Mouse (Mus musculus) megakaryocyte, adult 5-6 weeks (primary cell): Measurements from ENCODE around the gene Gm29609. TPM values are rescaled to one million over a fixed set of nuclear protein-coding genes. Genes with fewer than 3 reads are reported as not detected.

ENCODE experiments used
- total RNA-seq, 2 experiments: library from RNA; stranded (forward) in 1 of 2; stranded (reverse) in 1 of 2; fragments of 153-499, 151-499 nt in 1 of 2; fragments of 221-1000, 200-1000 nt in 1 of 2; gene quantifications; 2 replicates each; pipeline versions ENCODE4 v1.2.3 to v1.2.4; 2015 to 2017

Gene Gm29609
- total RNA-seq, 2 experiments from 2014 or later, result 0.22 to 0.29 TPM

Other genes starting within 250 kb of the Gm29609 start
- not detected in 2 replicates for gene Cgref1, start 234.3 kb downstream of the Gm29609 start, total RNA-seq (2015)
- not detected in 2 replicates for gene Cgref1, start 234.3 kb downstream of the Gm29609 start, total RNA-seq (2017)
- 66.3 and 72.1 TPM in 2 replicates for gene Preb, start 219.6 kb downstream of the Gm29609 start, total RNA-seq (2015)
- gene Preb, start 219.6 kb downstream of the Gm29609 start, total RNA-seq (2017), result 45.8 and 57.3 TPM in 2 replicates
- not detected in 2 replicates for gene Tcf23, start 211.2 kb downstream of the Gm29609 start, total RNA-seq (2015)
- gene Tcf23, start 211.2 kb downstream of the Gm29609 start, total RNA-seq (2017), result not detected in 2 replicates
- 113 and 132 TPM in 2 replicates for gene Atraid, start 131.6 kb downstream of the Gm29609 start, total RNA-seq (2015)
- gene Atraid, start 131.6 kb downstream of the Gm29609 start, total RNA-seq (2017), result 88.5 and 103 TPM in 2 replicates
- 0.41 and 2.0 TPM in 2 replicates for gene Slc5a6, start 131.0 kb downstream of the Gm29609 start, total RNA-seq (2015)
- gene Slc5a6, start 131.0 kb downstream of the Gm29609 start, total RNA-seq (2017), result 1.3 and 1.4 TPM in 2 replicates
- gene Cad, start 125.1 kb downstream of the Gm29609 start, total RNA-seq (2015), result 5.1 and 9.4 TPM in 2 replicates
- gene Cad, start 125.1 kb downstream of the Gm29609 start, total RNA-seq (2017), result 5.4 and 7.5 TPM in 2 replicates
- gene Dnajc5g, start 73.6 kb downstream of the Gm29609 start, total RNA-seq (2015), result not detected in 2 replicates
- not detected in 2 replicates for gene Dnajc5g, start 73.6 kb downstream of the Gm29609 start, total RNA-seq (2017)
- gene Slc30a3, start 71.7 kb downstream of the Gm29609 start, total RNA-seq (2015), result not detected in 2 replicates
- not detected in 2 replicates for gene Slc30a3, start 71.7 kb downstream of the Gm29609 start, total RNA-seq (2017)
- gene Trim54, start 63.2 kb downstream of the Gm29609 start, total RNA-seq (2015), result not detected in 2 replicates
- not detected in 2 replicates for gene Trim54, start 63.2 kb downstream of the Gm29609 start, total RNA-seq (2017)
- not detected in 2 replicates for gene Ucn, start 41.1 kb downstream of the Gm29609 start, total RNA-seq (2015)
- not detected in 2 replicates for gene Ucn, start 41.1 kb downstream of the Gm29609 start, total RNA-seq (2017)
- gene Mpv17, start 25.7 kb downstream of the Gm29609 start, total RNA-seq (2015), result 30.3 and 40.5 TPM in 2 replicates
- gene Mpv17, start 25.7 kb downstream of the Gm29609 start, total RNA-seq (2017), result 26.1 and 27.0 TPM in 2 replicates
- 58.8 and 63.2 TPM in 2 replicates for gene Gtf3c2, start 233 bp upstream of the Gm29609 start, total RNA-seq (2015)
- 43.0 and 43.1 TPM in 2 replicates for gene Gtf3c2, start 233 bp upstream of the Gm29609 start, total RNA-seq (2017)
- gene Snx17, start 13.3 kb upstream of the Gm29609 start, total RNA-seq (2015), result 52.3 and 65.5 TPM in 2 replicates
- 33.4 and 45.2 TPM in 2 replicates for gene Snx17, start 13.3 kb upstream of the Gm29609 start, total RNA-seq (2017)
- gene Eif2b4, start 13.5 kb upstream of the Gm29609 start, total RNA-seq (2015), result 21.9 and 25.2 TPM in 2 replicates
- 21.3 and 31.5 TPM in 2 replicates for gene Eif2b4, start 13.5 kb upstream of the Gm29609 start, total RNA-seq (2017)
- gene Zfp513, start 22.4 kb upstream of the Gm29609 start, total RNA-seq (2015), result 8.9 and 10.1 TPM in 2 replicates
- 7.2 and 8.1 TPM in 2 replicates for gene Zfp513, start 22.4 kb upstream of the Gm29609 start, total RNA-seq (2017)
- 54.8 and 69.0 TPM in 2 replicates for gene Ppm1g, start 40.8 kb upstream of the Gm29609 start, total RNA-seq (2015)
- gene Ppm1g, start 40.8 kb upstream of the Gm29609 start, total RNA-seq (2017), result 107 and 121 TPM in 2 replicates
- gene Nrbp1, start 61.0 kb upstream of the Gm29609 start, total RNA-seq (2015), result 57.2 and 64.1 TPM in 2 replicates
- gene Nrbp1, start 61.0 kb upstream of the Gm29609 start, total RNA-seq (2017), result 112 and 114 TPM in 2 replicates
- not detected in 2 replicates for gene Gm9970, start 61.3 kb upstream of the Gm29609 start, total RNA-seq (2015)
- gene Gm9970, start 61.3 kb upstream of the Gm29609 start, total RNA-seq (2017), result not detected in 2 replicates
- 5.1 and 5.4 TPM in 2 replicates for gene Krtcap3, start 71.8 kb upstream of the Gm29609 start, total RNA-seq (2015)
- 3.6 and 6.7 TPM in 2 replicates for gene Krtcap3, start 71.8 kb upstream of the Gm29609 start, total RNA-seq (2017)
- gene Ift172, start 111.2 kb upstream of the Gm29609 start, total RNA-seq (2015), result 9.6 and 13.6 TPM in 2 replicates
- 14.2 and 25.0 TPM in 2 replicates for gene Ift172, start 111.2 kb upstream of the Gm29609 start, total RNA-seq (2017)
- not detected in 2 replicates for gene Fndc4, start 116.2 kb upstream of the Gm29609 start, total RNA-seq (2015)
- not detected in 2 replicates for gene Fndc4, start 116.2 kb upstream of the Gm29609 start, total RNA-seq (2017)
- not detected in 2 replicates for gene Gckr, start 117.5 kb upstream of the Gm29609 start, total RNA-seq (2015)
- not detected in 2 replicates for gene Gckr, start 117.5 kb upstream of the Gm29609 start, total RNA-seq (2017)